Mouse (Mus musculus): ENCODE results near the gene Dnajb3. TPM values are rescaled to one million over a fixed set of nuclear protein-coding genes. Genes with fewer than 3 reads are reported as not detected.
"Not testable (repeated sequence)": the region's sequence is repeated elsewhere in the genome, so short reads cannot be mapped to it uniquely, and the experiment has no call there.

Dnajb3 gene
- polyA plus RNA-seq, 2 experiments, result 7.9 to 9.4 TPM

DNA sequence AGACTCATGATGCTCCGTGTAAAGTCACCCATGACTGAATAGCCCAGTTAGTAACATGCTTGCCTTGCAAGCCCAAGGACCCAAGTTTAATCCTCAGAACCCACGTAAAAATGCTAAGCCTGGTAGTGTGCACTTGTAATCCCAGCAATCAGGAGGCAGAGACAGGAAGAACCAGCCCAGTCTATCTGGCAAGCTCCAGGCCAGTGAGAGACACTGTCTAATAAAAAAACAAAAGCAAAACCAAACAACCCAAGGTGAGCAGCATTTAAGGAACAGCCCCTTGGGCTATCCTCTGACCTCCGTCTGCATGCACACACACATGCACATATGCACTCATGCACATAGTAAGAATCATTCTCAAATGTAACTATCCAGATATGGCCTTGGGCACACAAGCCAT is 24.0 kb upstream of the Dnajb3 start:
- H3K9ac ChIP-seq (replicated peaks), result no peak overlapping the region
- no peak overlapping the region for H3K27ac ChIP-seq
- H3K9me3 ChIP-seq (ENCODE audit: control insufficient read depth, low read length), result peaks cover 16% of the 10 kb centered on the region

DNA sequence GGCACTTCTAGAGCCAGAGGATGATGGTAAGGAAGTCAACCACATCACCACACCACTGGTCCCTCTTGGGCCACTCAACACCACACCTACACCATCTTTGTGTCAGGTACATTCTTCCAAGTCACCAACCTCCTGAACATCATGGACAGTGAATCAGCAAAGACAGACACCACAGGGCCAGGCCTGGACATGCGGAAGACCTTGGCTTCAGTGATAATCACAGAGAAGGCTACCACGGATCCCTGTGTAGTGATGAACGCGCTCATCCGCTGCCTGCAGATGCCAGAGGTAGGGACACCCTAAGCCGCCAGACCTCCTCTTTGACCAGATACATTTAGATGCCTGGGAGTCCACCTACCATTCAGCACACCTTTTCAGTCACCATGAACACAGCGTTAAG is 22.5 kb upstream of the Dnajb3 start:
- TF ChIP-seq CTCF (IDR thresholded peaks at IDR 0.05; ENCODE audit: low read depth), result no peak
- no peak for TF ChIP-seq EP300 (IDR thresholded peaks at IDR 0.05; ENCODE audit: low read depth)
- WGBS (ENCODE audit: insufficient replicate concordance), result 59% methylated on average over 7 of the region's 7 CpGs
- ATAC-seq (ENCODE audit: insufficient read depth) (no peak), DNase-seq (ENCODE audit: low read depth in 3 of 3, low spot score in 3 of 3) (no peak)
- Histone ChIP-seq H3K36me3 (replicated peaks; ENCODE audit: control insufficient read depth, insufficient read depth, low read depth) (no peaks in the 10 kb centered on the region), H3K9ac (replicated peaks) (no peak overlapping the region), H3K4me2 (ENCODE audit: low read depth) (no peak overlapping the region), H3K27me3 (ENCODE audit: control insufficient read depth, insufficient read depth, low read length) (no peaks in the 10 kb centered on the region), H3K9me3 (ENCODE audit: control insufficient read depth, low read length) (peaks cover 13% of the 10 kb centered on the region), H3K4me1 (replicated peaks; ENCODE audit: control insufficient read depth in 2 of 2, insufficient read depth in 2 of 2, low read length in 1 of 2) (no peaks in the 10 kb centered on the region), H3K27ac (no peak overlapping the region), H3K4me3 (ENCODE audit: insufficient read depth in 1 of 2, low read depth in 2 of 2, low read length in 2 of 2) (no peak overlapping the region)

More for the DNA sequence above, 24.0 kb upstream of the Dnajb3 start:
- TF ChIP-seq EP300 (IDR thresholded peaks at IDR 0.05; ENCODE audit: low read depth) (no peak), CTCF (IDR thresholded peaks at IDR 0.05; ENCODE audit: low read depth) (no peak)
- DNase-seq (ENCODE audit: low read depth in 3 of 3, low spot score in 3 of 3) (no peak), ATAC-seq (ENCODE audit: insufficient read depth) (no peak)
- Histone ChIP-seq H3K4me3 (ENCODE audit: insufficient read depth in 1 of 2, low read depth in 2 of 2, low read length in 2 of 2) (no peak overlapping the region), H3K27me3 (ENCODE audit: control insufficient read depth, insufficient read depth, low read length) (no peaks in the 10 kb centered on the region), H3K36me3 (replicated peaks; ENCODE audit: control insufficient read depth, insufficient read depth, low read depth) (no peaks in the 10 kb centered on the region), H3K4me1 (replicated peaks; ENCODE audit: control insufficient read depth in 2 of 2, insufficient read depth in 2 of 2, low read length in 1 of 2) (no peaks in the 10 kb centered on the region), H3K4me2 (ENCODE audit: low read depth) (no peak overlapping the region)
- 50% methylated on average over 3 of the region's 3 CpGs for WGBS (ENCODE audit: insufficient replicate concordance)

DNA sequence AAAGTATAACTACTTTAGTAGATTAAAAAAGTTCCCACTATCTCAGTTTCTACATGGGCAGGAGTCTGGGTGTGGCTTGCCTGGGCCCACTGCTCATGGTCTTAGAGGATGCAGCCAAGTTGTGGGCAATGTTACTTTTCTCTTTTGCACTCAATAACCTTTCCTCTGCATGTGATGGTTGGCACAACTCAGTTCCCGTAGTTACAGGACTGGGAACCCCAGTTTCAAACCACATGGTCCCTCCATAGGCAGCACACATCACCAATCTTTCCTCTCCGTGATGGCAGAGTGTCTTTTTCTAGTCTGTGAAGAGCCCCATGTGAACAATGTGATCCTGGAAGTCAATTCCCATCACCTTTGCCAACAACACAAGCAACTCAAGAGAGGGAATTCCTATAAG is 21.9 kb upstream of the Dnajb3 start:
- WGBS (ENCODE audit: insufficient replicate concordance), result 37% methylated on average over 2 of the region's 2 CpGs
- H3K4me1 ChIP-seq (replicated peaks; ENCODE audit: control insufficient read depth in 2 of 2, insufficient read depth in 2 of 2, low read length in 1 of 2), result no peaks in the 10 kb centered on the region
- peaks cover 13% of the 10 kb centered on the region for H3K9me3 ChIP-seq (ENCODE audit: control insufficient read depth, low read length)
- DNase-seq (ENCODE audit: low read depth in 3 of 3, low spot score in 3 of 3), result no peak
- no peak overlapping the region for H3K27ac ChIP-seq
- ATAC-seq (ENCODE audit: insufficient read depth), result no peak
- no peaks in the 10 kb centered on the region for H3K36me3 ChIP-seq (replicated peaks; ENCODE audit: control insufficient read depth, insufficient read depth, low read depth)
- H3K4me2 ChIP-seq (ENCODE audit: low read depth), result no peak overlapping the region
- H3K9ac ChIP-seq (replicated peaks), result no peak overlapping the region
- H3K27me3 ChIP-seq (ENCODE audit: control insufficient read depth, insufficient read depth, low read length), result no peaks in the 10 kb centered on the region
- TF ChIP-seq CTCF (IDR thresholded peaks at IDR 0.05; ENCODE audit: low read depth) (no peak), EP300 (IDR thresholded peaks at IDR 0.05; ENCODE audit: low read depth) (no peak)
- H3K4me3 ChIP-seq (ENCODE audit: insufficient read depth in 1 of 2, low read depth in 2 of 2, low read length in 2 of 2), result no peak overlapping the region

DNA sequence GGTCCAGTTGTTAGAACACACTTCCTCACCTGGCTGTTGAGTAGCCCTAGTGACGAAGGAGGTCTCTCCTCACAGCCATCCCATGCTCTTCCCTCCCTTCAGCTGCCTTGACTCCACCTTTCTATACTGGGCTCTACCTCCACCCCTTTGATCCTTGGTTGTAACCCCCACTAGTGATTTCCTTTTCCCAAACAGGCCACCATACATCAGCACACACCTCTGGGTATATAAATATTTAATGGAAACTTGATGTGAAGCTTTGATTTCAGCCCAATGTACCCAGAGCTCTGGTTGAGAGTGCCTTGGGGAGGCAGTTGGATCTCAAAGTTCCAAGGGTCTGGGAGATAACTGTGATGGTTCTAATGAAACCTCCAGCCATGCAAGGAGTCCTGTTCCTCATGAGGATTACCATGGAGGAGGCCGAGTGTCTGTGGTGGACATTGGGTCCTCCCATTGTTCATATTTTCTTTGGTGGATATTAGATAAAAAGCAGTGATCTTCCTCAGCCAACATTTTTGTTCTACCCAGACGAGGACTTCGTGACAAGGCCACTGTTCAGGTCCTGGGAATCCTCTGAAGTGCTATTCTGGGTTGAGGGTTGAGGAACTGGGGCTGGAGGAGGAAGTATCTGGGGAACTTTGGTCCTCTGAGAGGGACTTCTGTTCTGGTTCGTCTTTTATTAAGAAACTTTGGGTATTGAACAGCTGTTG is 21.2 kb upstream of the Dnajb3 start, which contains the start of gene Mroh2a:
Gene Mroh2a (plus strand): TSS at position 317 of the 710 bp plus-strand sequence.
- 34% methylated on average over 5 of the region's 5 CpGs for WGBS (ENCODE audit: insufficient replicate concordance)
- Histone ChIP-seq H3K9ac (replicated peaks) (no peak within 1 kb of the TSS), H3K4me1 (replicated peaks; ENCODE audit: control insufficient read depth in 2 of 2, insufficient read depth in 2 of 2, low read length in 1 of 2) (no peaks in the 10 kb centered on the region), H3K4me3 (ENCODE audit: insufficient read depth in 1 of 2, low read depth in 2 of 2, low read length in 2 of 2) (no peak within 1 kb of the TSS), H3K27me3 (ENCODE audit: control insufficient read depth, insufficient read depth, low read length) (no peaks in the 10 kb centered on the region), H3K36me3 (replicated peaks; ENCODE audit: control insufficient read depth, insufficient read depth, low read depth) (no peaks in the 10 kb centered on the region), H3K4me2 (ENCODE audit: low read depth) (no peak within 1 kb of the TSS), H3K27ac (no peak within 1 kb of the TSS), H3K9me3 (ENCODE audit: control insufficient read depth, low read length) (peaks cover 13% of the 10 kb centered on the region)
- no peak for DNase-seq (ENCODE audit: low read depth in 3 of 3, low spot score in 3 of 3)
- ATAC-seq (ENCODE audit: insufficient read depth), result no peak
- TF ChIP-seq CTCF (IDR thresholded peaks at IDR 0.05; ENCODE audit: low read depth) (no peak), EP300 (IDR thresholded peaks at IDR 0.05; ENCODE audit: low read depth) (no peak)

GRCm38 (mm10) chr1:88225741-88226140 is 20.2 kb upstream of the Dnajb3 start:
- Histone ChIP-seq H3K9me3 (ENCODE audit: control insufficient read depth, low read length) (peaks cover 8% of the 10 kb centered on the region), H3K9ac (replicated peaks) (no peak overlapping the region), H3K36me3 (replicated peaks; ENCODE audit: control insufficient read depth, insufficient read depth, low read depth) (no peaks in the 10 kb centered on the region), H3K4me1 (replicated peaks; ENCODE audit: control insufficient read depth in 2 of 2, insufficient read depth in 2 of 2, low read length in 1 of 2) (no peaks in the 10 kb centered on the region), H3K27ac (no peak overlapping the region), H3K27me3 (ENCODE audit: control insufficient read depth, insufficient read depth, low read length) (no peaks in the 10 kb centered on the region), H3K4me2 (ENCODE audit: low read depth) (no peak overlapping the region), H3K4me3 (ENCODE audit: insufficient read depth in 1 of 2, low read depth in 2 of 2, low read length in 2 of 2) (no peak overlapping the region)
- DNase-seq (ENCODE audit: low read depth in 3 of 3, low spot score in 3 of 3), result no peak
- TF ChIP-seq EP300 (IDR thresholded peaks at IDR 0.05; ENCODE audit: low read depth) (no peak), CTCF (IDR thresholded peaks at IDR 0.05; ENCODE audit: low read depth) (no peak)
- ATAC-seq (ENCODE audit: insufficient read depth), result no peak

DNA sequence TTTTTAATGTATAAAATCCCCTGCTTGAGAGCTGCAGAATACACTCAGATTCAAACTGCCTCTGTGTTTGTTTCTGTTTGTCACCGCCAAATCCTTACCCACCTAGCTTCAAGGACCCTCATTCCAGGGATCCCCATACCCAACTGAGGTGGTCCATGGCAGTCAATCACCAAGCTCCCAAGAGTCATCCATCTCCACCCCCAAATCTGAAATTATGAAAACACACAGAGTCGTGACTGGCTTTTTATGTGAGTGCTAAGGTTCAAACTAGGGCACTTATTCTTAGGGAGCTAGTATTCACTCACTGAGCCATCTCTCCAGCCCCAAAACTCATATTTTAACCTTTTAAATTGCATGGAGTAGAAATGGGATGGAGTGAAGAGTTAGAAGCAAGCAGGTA is 19.7 kb upstream of the Dnajb3 start:
- H3K4me2 ChIP-seq (ENCODE audit: low read depth); H3K4me3 ChIP-seq (ENCODE audit: insufficient read depth in 1 of 2, low read depth in 2 of 2, low read length in 2 of 2); H3K36me3 ChIP-seq (replicated peaks; ENCODE audit: control insufficient read depth, insufficient read depth, low read depth); DNase-seq (ENCODE audit: low read depth in 3 of 3, low spot score in 3 of 3); H3K4me1 ChIP-seq (replicated peaks; ENCODE audit: control insufficient read depth in 2 of 2, insufficient read depth in 2 of 2, low read length in 1 of 2); H3K27me3 ChIP-seq (ENCODE audit: control insufficient read depth, insufficient read depth, low read length); ATAC-seq (ENCODE audit: insufficient read depth); H3K27ac ChIP-seq; H3K9ac ChIP-seq (replicated peaks); H3K9me3 ChIP-seq (ENCODE audit: control insufficient read depth, low read length): not testable (repeated sequence)
- 27% methylated on average over 2 of the region's 2 CpGs for WGBS (ENCODE audit: insufficient replicate concordance)

Data from liver, embryonic 14.5 days (tissue).